Mouse (Mus musculus) urinary bladder, adult 18-20 months (tissue): ENCODE results near the gene Glyctk.
"Not testable (repeated sequence)": the region's sequence is repeated elsewhere in the genome, so short reads cannot be mapped to it uniquely, and the experiment has no call there.

Source experiments
- DNase-seq, 2 experiments: peaks; one replicate each; pipeline ENCODE4 v3.0.0; 2022; ENCODE audit warnings: low spot score in 2 of 2, mixed read lengths in 2 of 2

Glyctk gene

GRCm38 (mm10) chr9:106176769-106177168 lies 18.8 kb upstream of the Glyctk start:
- no peak for DNase-seq

- no peak for DNase-seq
Measured at GRCm38 (mm10) chr9:106175552-106176200, 17.7 kb upstream of the Glyctk start.

- no peak for DNase-seq
Measured at GRCm38 (mm10) chr9:106173363-106173762, 15.4 kb upstream of the Glyctk start.

GRCm38 (mm10) chr9:106172527-106172926 lies 14.6 kb upstream of the Glyctk start:
- no peak for DNase-seq

- DNase-seq, result peak; percentile 30 to 53
Measured at GRCm38 (mm10) chr9:106171346-106172158, 13.6 kb upstream of the Glyctk start.

- DNase-seq, result peak; percentile 77 to 85
Measured at GRCm38 (mm10) chr9:106170556-106171345, 12.8 kb upstream of the Glyctk start, which contains the start of gene Wdr82. Gene Wdr82, plus strand, starts transcription at chr9:106170928.

GRCm38 (mm10) chr9:106169917-106170316 lies 12.0 kb upstream of the Glyctk start:
- DNase-seq, result no peak

GRCm38 (mm10) chr9:106169006-106169405 lies 11.1 kb upstream of the Glyctk start:
- not testable (repeated sequence) for DNase-seq

- DNase-seq, result no peak
Measured at GRCm38 (mm10) chr9:106167703-106168102, 9.8 kb upstream of the Glyctk start.

- DNase-seq, result no peak
Measured at GRCm38 (mm10) chr9:106167241-106167640, 9.3 kb upstream of the Glyctk start.

GRCm38 (mm10) chr9:106166709-106167108 lies 8.8 kb upstream of the Glyctk start:
- no peak for DNase-seq

- DNase-seq, result no peak
Measured at GRCm38 (mm10) chr9:106160426-106160825, 2.5 kb upstream of the Glyctk start.

- peak; percentile 92 to 95 for DNase-seq
Measured at GRCm38 (mm10) chr9:106159784-106160301, 1.9 kb upstream of the Glyctk start.

GRCm38 (mm10) chr9:106159237-106159636 lies 1.3 kb upstream of the Glyctk start:
- DNase-seq, result no peak

GRCm38 (mm10) chr9:106157623-106157925 lies 364 bp downstream of the Glyctk start:
- no peak for DNase-seq

GRCm38 (mm10) chr9:106156921-106157622 lies 866 bp downstream of the Glyctk start:
- no peak for DNase-seq

GRCm38 (mm10) chr9:106156419-106156818 lies 1.5 kb downstream of the Glyctk start:
- DNase-seq, result no peak

GRCm38 (mm10) chr9:106154106-106154505 lies 3.8 kb downstream of the Glyctk start:
- DNase-seq, result no peak

GRCm38 (mm10) chr9:106149399-106149754 lies 8.6 kb downstream of the Glyctk start:
- no peak for DNase-seq

GRCm38 (mm10) chr9:106148541-106149398 lies 9.2 kb downstream of the Glyctk start:
- no peak for DNase-seq
